Mouse (Mus musculus) intestine, embryonic 15.5 days (tissue): ENCODE measurements around the gene Rngtt. TPM values are rescaled to one million over a fixed set of nuclear protein-coding genes. Genes with fewer than 3 reads are reported as not detected.

Experiments used
- ATAC-seq: fragments of 200-750 bp; cut with Nextera tagmentation; 2 replicates; pipeline ENCODE4 v1.8.0; 2017; ENCODE audit warnings: moderate TSS enrichment, moderate library complexity
- H3K27ac ChIP-seq: fragments of 300-500 bp; sonication (generic); 2 replicates; pipeline ENCODE4 v1.5.1; 2015; ENCODE audit warnings: mild to moderate bottlenecking, inconsistent platforms
- H3K27me3 ChIP-seq: fragments of 300-500 bp; sonication (generic); replicated peaks from 2 replicates; pipeline ENCODE4 v1.6.1; 2015; ENCODE audit warnings: inconsistent platforms
- H3K36me3 ChIP-seq: fragments of 300-500 bp; sonication (generic); 2 replicates; pipeline ENCODE4 v1.6.1; 2015; ENCODE audit warnings: inconsistent platforms
- H3K4me1 ChIP-seq: fragments of 300-500 bp; sonication (generic); replicated peaks from 2 replicates; pipeline ENCODE4 v1.6.1; 2015; ENCODE audit warnings: inconsistent platforms
- H3K4me2 ChIP-seq: fragments of 300-500 bp; sonication (generic); replicated peaks from 2 replicates; pipeline ENCODE4 v1.6.1; 2015; ENCODE audit warnings: mild to moderate bottlenecking, inconsistent platforms
- H3K4me3 ChIP-seq: fragments of 300-500 bp; sonication (generic); replicated peaks from 2 replicates; pipeline ENCODE4 v1.5.1; 2015; ENCODE audit warnings: inconsistent platforms
- H3K9ac ChIP-seq: fragments of 300-500 bp; sonication (generic); 2 replicates; pipeline ENCODE4 v1.6.1; 2015; ENCODE audit warnings: inconsistent platforms
- H3K9me3 ChIP-seq: fragments of 300-500 bp; sonication (generic); 2 replicates; pipeline ENCODE4 v1.6.1; 2016; ENCODE audit warnings: inconsistent platforms
- WGBS: fragments of 180-500 bp; shearing (Covaris S2); methylation state at CpG from one replicate; pipeline ENCODE4 v1.1.7; 2015; 5-methylcytosine and 5-hydroxymethylcytosine counted together
- polyA plus RNA-seq: library from polyadenylated mRNA; unstranded; fragments of >200 nt; fragmentation: Nextera tagmentation; extraction: Ambion mirVana; gene quantifications from 2 replicates; pipeline ENCODE4 v1.2.1, GENCODE M21; 2015

The Rngtt gene
- 18.7 and 21.2 TPM in 2 replicates for polyA plus RNA-seq

DNA sequence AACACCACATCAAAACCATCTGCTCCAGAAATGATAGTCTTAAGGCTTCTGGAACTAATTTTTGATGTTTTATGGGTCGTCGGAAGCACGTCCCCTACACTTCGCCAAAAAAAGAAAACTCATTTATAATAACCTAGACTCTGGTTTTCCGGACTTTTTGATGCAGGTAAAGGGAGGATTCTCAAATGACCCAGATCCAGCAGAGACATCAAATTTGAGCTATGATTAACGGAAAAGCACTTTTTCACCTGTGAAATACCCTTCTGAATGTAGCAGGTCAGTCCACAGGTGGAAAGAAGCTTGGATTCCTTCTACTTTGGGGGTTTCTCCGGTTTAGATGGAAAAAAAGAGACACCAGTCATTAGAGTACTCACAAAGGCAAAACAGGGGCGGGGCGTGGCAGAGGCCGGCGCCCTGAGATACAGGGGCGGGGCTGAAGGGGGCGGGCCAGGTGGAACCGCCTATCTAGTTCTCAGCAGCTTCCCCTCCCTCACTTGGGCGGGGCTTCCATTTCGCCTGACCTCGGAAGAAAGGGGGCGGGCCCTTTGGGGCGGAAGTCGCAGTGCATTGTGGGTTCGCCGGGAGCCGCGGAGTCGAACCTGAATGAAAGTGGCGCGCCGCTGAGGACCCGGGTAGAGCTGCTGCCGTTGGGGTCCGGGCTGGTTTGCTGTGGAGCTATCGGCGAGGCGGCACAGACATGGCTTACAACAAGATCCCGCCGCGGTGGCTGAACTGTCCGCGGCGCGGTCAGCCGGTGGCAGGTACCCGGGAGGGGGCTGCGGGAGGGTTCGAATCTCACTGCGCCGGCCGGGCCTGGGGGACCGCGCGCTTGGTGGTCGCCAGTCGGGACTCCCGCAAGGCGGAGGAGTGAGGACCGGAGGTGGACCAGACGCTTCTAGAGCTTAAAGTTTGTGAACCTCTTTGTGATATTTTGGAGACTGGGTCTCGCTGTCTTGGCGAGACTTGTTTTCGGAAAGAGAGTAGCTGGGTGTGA lies at the start of gene Rngtt:
TSS of gene Rngtt (plus strand) at position 548 of the 994 bp plus-strand sequence.
- H3K36me3 ChIP-seq, result no peaks in the 10 kb centered on the region
- peak; percentile 97 for ATAC-seq
- H3K4me3 ChIP-seq, result peak within 1 kb of the TSS; percentile 82
- WGBS, result 4% methylated on average over 60 of the region's 60 CpGs
- H3K4me2 ChIP-seq, result peak within 1 kb of the TSS; percentile 70
- H3K27me3 ChIP-seq, result no peaks in the 10 kb centered on the region
- H3K9me3 ChIP-seq, result no peaks in the 10 kb centered on the region
- peaks cover 3% of the 10 kb centered on the region; the same call in 1 of the 2 replicates for H3K4me1 ChIP-seq
- H3K9ac ChIP-seq, result peak within 1 kb of the TSS; percentile 81
- H3K27ac ChIP-seq, result peak within 1 kb of the TSS; percentile 58

DNA sequence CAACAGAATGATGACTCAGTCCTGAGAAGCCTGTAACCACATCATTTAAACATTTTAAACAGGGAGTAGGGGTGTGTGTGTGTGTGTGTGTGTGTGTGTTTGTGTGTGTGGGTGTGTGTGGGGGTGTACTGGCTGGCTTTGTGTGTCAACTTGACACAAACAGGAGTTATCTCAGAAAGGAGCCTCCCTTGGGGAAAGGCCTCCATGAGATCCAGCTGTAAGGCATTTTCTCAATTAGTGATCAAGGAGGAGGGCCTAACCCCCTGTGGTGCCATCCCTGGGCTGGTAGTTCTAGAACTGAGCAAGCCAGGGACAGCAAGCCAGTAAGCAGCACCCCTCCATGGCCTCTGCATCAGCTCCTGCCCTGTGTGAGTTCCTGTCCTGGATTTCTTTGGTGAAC lies 49.8 kb upstream of the Rngtt start:
- Histone ChIP-seq H3K9me3 (no peaks in the 10 kb centered on the region), H3K4me3 (no peak overlapping the region), H3K36me3 (no peaks in the 10 kb centered on the region), H3K27me3 (no peaks in the 10 kb centered on the region), H3K27ac (no peak overlapping the region), H3K9ac (no peak overlapping the region), H3K4me1 (peaks cover 5% of the 10 kb centered on the region; the same call in 1 of the 2 replicates), H3K4me2 (no peak overlapping the region)
- ATAC-seq, result no peak

DNA sequence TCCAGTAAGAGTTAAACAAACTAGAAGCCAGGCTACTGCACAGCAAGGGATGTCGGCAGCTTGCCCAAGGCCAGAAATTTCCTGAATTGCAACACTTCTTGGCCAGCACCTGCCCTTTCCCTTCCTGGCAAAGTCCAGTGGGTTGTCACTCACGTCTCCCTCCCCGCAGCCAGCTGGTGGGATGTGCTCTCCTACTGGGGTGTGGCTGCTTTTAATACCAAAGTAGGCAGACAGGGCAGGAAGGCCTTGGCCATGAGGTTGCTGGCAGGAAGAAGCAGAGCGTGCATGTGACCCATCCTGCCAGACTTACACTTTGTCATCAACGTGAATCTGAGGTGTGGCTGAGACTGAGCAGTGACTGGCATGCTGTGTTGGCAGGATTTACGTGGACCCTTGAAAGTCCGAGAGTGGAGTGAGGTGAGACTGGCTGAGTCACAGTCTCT lies 48.8 kb upstream of the Rngtt start:
- Histone ChIP-seq H3K4me3 (no peak overlapping the region), H3K4me2 (peak overlapping the region; percentile 4; the same call in 1 of the 2 replicates), H3K9ac (no peak overlapping the region), H3K4me1 (peaks cover 5% of the 10 kb centered on the region; the same call in 1 of the 2 replicates), H3K36me3 (no peaks in the 10 kb centered on the region), H3K27ac (peak overlapping the region; percentile 36; the same call in 1 of the 2 replicates), H3K27me3 (no peaks in the 10 kb centered on the region), H3K9me3 (no peaks in the 10 kb centered on the region)
- WGBS, result 40% methylated on average over 7 of the region's 7 CpGs
- peak; percentile 92 for ATAC-seq

DNA sequence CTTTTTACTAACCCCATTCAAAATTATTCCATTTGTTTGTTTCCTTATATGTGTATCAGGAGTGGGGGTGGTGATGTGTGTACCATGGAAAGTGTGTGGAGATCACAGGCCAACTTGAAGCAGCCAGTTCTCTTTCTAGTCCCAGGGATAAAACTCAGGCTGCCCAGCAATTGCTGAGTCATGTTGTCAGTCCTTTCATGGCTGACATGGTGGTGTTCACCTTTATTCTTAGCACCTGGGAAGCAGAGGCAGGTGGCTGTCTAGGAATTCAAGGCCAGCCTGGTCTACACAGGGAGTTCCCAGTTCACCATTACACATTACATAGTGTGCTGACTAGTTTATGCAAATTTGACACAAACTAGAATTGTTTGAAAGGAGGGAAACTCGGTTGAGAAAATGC lies 47.2 kb upstream of the Rngtt start:
- Histone ChIP-seq H3K27ac (no peak overlapping the region), H3K4me3 (no peak overlapping the region), H3K4me1 (peaks cover 5% of the 10 kb centered on the region; the same call in 1 of the 2 replicates), H3K27me3 (no peaks in the 10 kb centered on the region), H3K9ac (no peak overlapping the region), H3K4me2 (no peak overlapping the region), H3K9me3 (no peaks in the 10 kb centered on the region), H3K36me3 (no peaks in the 10 kb centered on the region)
- no peak for ATAC-seq
- 81% methylated on average over 1 of the region's 1 CpGs for WGBS

DNA sequence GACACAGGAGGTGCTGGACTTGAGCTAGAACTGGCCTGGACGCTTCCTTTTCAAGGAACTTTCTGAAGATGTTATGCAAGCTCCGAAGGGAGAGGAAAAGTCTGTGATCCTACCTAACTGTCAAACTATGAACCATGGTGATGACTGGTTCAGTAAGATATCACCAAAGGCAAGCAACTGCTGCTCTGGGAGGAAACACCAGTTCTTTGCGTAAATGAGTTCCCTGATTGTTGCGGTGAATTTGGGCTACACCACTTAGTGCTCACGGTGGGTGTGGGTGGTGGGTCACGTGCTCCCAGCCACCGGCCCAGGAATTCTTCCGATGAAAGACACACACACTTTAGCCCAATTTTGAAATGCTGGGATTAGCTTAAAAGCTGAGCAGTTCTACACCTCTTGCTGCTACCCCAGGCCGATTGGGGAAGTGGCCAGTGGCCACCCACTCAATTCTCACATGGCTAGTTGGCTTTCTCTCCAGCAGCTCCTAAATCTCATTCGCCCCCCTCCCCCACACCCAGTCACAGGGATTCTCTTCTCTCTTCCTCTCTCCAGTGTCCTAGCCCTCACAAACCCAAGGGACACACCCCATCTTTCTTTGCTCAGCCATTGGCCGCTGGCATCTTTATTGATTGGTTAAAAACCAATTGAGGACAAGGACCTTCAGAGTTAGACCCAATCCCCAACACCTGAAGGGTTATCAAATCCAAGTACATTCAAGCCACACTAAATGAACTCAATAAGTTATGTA lies 45.0 kb upstream of the Rngtt start:
- no peaks in the 10 kb centered on the region for H3K9me3 ChIP-seq
- ATAC-seq, result no peak
- no peak overlapping the region for H3K4me2 ChIP-seq
- peaks cover 5% of the 10 kb centered on the region; the same call in 1 of the 2 replicates for H3K4me1 ChIP-seq
- no peak overlapping the region for H3K4me3 ChIP-seq
- WGBS, result 84% methylated on average over 11 of the region's 11 CpGs
- no peak overlapping the region for H3K27ac ChIP-seq
- H3K9ac ChIP-seq, result no peak overlapping the region
- H3K27me3 ChIP-seq, result no peaks in the 10 kb centered on the region
- H3K36me3 ChIP-seq, result no peaks in the 10 kb centered on the region

DNA sequence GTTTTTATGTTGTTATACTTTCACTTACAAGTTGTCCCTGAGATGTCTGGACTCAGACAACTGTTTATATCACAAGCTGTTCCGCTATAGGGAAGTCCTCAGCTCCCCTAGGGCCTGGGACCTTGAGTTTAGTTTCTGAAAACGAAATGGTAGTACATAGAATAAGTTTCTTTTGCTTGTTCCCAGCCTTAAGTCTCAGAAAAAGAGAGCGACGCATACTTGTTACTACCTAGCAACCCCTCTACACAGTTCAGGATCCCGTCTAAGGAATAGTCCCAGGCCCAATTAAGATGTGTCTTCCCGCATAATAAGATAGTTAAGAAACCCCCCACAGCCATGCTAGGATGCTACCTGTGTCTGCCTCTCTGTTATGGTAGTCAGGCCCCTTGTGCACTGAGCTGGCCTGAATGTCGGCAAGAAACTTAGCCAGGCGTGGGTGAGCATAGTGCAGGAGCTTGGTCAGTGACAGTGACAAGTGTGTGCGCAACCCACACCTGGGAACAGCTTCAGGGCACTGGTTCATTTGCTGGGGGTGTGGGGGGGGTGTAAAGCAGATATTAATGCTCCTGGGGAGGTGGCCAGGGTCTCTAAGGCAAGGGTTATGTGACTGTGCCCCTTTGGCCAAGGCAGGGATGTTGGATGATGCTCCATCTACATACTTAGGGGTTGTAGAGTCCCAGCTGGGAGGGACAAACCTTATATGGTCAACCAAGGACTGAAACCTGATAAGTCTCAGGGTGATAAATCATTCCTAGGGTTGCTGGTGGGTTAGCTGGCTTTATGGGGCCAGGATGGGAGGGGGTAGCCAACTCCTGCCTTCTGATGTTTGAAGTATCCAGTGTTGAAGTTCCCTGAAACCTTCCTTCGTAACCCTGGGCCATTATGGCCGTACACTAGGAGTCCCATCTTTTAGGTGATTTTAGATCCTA lies 39.5 kb upstream of the Rngtt start:
- WGBS, result 81% methylated on average over 11 of the region's 11 CpGs
- no peaks in the 10 kb centered on the region for H3K9me3 ChIP-seq
- H3K4me2 ChIP-seq, result no peak overlapping the region
- no peaks in the 10 kb centered on the region for H3K36me3 ChIP-seq
- H3K4me1 ChIP-seq, result no peaks in the 10 kb centered on the region
- no peak overlapping the region for H3K27ac ChIP-seq
- no peak for ATAC-seq
- H3K9ac ChIP-seq, result no peak overlapping the region
- H3K27me3 ChIP-seq, result no peaks in the 10 kb centered on the region
- H3K4me3 ChIP-seq, result no peak overlapping the region

DNA sequence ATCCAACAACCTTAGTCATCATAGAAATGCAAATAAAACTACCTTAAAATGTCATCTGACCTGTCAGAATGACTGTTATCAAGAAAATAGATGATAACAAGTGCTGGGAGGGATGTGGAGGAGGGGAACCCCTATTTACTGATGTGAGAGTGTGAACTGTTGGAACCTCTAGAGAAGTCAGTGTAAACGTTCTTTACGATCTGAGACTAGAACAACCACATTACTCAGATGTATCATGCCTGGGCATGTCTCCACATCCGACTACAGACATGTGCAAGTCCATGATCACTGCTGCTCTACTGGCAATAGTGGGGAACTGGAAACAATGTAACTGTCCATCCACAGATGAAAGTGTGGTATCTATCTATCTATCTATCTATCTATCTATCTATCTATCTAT lies 36.7 kb upstream of the Rngtt start:
- no peaks in the 10 kb centered on the region for H3K9me3 ChIP-seq
- WGBS, result 50% methylated on average over 3 of the region's 3 CpGs
- no peak overlapping the region for H3K9ac ChIP-seq
- no peaks in the 10 kb centered on the region for H3K36me3 ChIP-seq
- no peaks in the 10 kb centered on the region for H3K4me1 ChIP-seq
- ATAC-seq, result no peak
- no peak overlapping the region for H3K4me3 ChIP-seq
- H3K27ac ChIP-seq, result no peak overlapping the region
- no peaks in the 10 kb centered on the region for H3K27me3 ChIP-seq
- H3K4me2 ChIP-seq, result no peak overlapping the region

DNA sequence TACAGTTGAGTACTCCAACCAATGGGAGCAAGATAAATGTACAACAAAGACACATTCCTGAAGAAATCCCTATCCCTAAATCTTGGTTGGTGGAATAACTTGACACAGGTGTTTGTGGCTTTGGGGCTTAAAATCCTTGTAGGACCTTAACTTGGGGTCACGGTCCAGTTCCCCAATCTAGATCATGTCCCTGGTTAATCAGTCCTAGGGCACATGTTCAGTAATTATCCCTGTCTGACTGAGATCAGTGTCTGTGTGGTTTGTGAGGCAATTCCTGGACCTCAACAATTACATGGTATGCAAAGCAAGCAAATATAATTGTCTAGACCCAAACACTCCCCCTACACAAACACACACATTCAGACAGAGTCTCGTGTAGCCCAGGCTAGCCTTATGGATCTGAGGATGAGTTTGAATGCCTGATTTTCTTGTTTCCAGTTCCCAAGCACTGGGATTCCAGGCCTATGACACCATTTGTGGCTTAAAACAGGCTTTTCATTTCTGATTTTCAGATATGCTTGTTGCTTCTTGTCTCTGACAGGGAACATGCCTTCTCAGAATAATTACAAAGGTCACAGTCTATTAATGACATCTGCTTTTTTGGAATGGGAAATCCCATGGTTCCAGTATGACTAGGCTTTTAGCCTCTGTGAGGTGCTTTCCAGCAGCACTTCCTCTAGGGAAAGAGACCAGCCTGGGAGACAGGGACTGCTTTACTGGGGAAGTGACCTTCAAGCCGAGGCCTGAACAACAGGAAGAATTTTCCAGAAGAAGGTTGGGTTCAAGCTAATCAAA lies 28.0 kb upstream of the Rngtt start:
- Histone ChIP-seq H3K4me3 (no peak overlapping the region), H3K27me3 (no peaks in the 10 kb centered on the region), H3K9me3 (no peaks in the 10 kb centered on the region), H3K27ac (no peak overlapping the region), H3K9ac (no peak overlapping the region), H3K4me1 (no peaks in the 10 kb centered on the region), H3K4me2 (no peak overlapping the region), H3K36me3 (no peaks in the 10 kb centered on the region)
- no peak for ATAC-seq
- 77% methylated on average over 3 of the region's 3 CpGs for WGBS

DNA sequence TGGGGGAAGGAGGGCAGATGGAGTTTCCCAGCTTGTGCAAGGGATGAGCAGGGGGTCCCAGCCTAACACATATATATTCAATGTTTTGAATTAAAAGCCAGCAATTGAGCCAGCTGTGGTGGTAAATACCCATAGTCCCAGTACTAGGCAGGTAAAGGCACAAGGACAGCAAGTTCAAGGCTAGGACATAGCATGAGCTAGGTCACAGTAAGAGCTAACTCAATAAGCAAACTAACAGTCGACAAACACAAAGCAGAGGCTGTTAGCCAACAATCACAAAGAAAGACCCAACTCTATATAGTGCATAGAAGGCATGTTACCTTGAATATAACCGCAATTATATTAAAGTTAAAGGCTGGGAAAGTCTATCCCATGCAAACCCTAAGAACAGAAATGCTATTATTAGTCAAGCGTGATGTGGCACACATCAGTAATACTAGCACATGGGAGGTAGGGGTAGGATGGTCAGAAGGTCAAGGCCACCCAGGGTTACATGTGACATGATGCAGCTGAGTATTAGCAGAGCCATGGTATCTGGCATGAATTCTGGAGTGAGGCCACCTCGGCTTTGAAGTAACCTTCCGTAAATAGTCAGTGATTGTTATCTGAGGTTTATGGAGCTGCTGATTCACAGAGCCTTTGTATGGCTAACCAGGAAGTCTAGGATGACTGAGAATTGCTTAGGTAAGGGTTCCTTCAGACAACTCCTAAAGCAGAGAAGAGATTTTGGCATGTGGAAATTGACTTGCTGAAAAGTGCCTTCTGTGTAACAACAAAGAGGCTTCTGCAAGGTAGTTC lies 25.8 kb upstream of the Rngtt start:
- H3K9ac ChIP-seq, result no peak overlapping the region
- H3K27me3 ChIP-seq, result no peaks in the 10 kb centered on the region
- ATAC-seq, result peak; percentile 43; the same call in 1 of the 2 replicates
- no peaks in the 10 kb centered on the region for H3K36me3 ChIP-seq
- H3K4me3 ChIP-seq, result no peak overlapping the region
- no peaks in the 10 kb centered on the region for H3K4me1 ChIP-seq
- no peaks in the 10 kb centered on the region for H3K9me3 ChIP-seq
- H3K27ac ChIP-seq, result no peak overlapping the region
- no peak overlapping the region for H3K4me2 ChIP-seq
- 60% methylated on average over 5 of the region's 5 CpGs for WGBS

DNA sequence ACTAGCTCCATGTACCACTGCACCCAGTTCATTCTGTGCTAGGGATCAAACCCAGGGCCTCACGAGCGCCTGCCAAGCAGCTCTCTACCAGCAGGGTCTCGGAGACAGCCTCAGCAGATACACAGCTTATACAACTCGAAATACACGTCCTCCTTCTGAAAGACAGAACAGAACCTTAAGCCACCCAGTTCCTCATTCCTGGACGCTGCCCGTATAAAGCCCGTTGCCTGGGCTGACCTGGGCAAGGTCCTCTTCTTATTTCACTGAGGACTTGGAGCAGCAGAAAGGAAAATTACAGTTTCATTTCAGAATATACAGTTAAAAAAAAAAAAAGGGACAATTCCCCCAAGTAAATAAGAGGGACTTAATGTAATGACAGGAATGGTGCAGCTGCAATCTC lies 24.7 kb upstream of the Rngtt start:
- Histone ChIP-seq H3K4me1 (no peaks in the 10 kb centered on the region), H3K9ac (no peak overlapping the region), H3K36me3 (no peaks in the 10 kb centered on the region), H3K9me3 (no peaks in the 10 kb centered on the region), H3K4me2 (no peak overlapping the region), H3K4me3 (no peak overlapping the region), H3K27ac (no peak overlapping the region), H3K27me3 (no peaks in the 10 kb centered on the region)
- 89% methylated on average over 8 of the region's 8 CpGs for WGBS
- ATAC-seq, result no peak
